Mouse (Mus musculus): Measurements from ENCODE around the gene Map7. TPM values are rescaled to one million over a fixed set of nuclear protein-coding genes. Genes with fewer than 3 reads are reported as not detected.

Gene Map7
- total RNA-seq, 2 experiments from 2014 or later: 102 to 118 TPM

- TF ChIP-seq CTCF (IDR thresholded peaks at IDR 0.05): no peak
- intact Hi-C loops (cut with DNase I): no loop called here
- H3K4me3 ChIP-seq: no peak overlapping the region
- no peak overlapping the region for H3K27ac ChIP-seq
- no peak for DNase-seq (ENCODE audit: extremely low spot score in 1 of 2, low spot score in 2 of 2)
Observed at GRCm38 (mm10) chr10:20273278-20273677, 125.0 kb downstream of the Map7 start.

GRCm38 (mm10) chr10:20274022-20274421 lies 125.8 kb downstream of the Map7 start:
- no peak for DNase-seq (ENCODE audit: extremely low spot score in 1 of 2, low spot score in 2 of 2)
- H3K4me3 ChIP-seq: no peak overlapping the region
- intact Hi-C loops (cut with DNase I): no loop called here
- no peak overlapping the region for H3K27ac ChIP-seq
- TF ChIP-seq CTCF (IDR thresholded peaks at IDR 0.05): no peak

- intact Hi-C loops (cut with DNase I): no loop called here
- DNase-seq (ENCODE audit: extremely low spot score in 1 of 2, low spot score in 2 of 2): no peak
- Histone ChIP-seq H3K4me3 (no peak overlapping the region), H3K27ac (no peak overlapping the region)
- no peak for TF ChIP-seq CTCF (IDR thresholded peaks at IDR 0.05)
Observed at GRCm38 (mm10) chr10:20281456-20281855, 133.2 kb downstream of the Map7 start.

GRCm38 (mm10) chr10:20285289-20285975 lies 137.2 kb downstream of the Map7 start:
- no peak overlapping the region for H3K4me3 ChIP-seq
- peak overlapping the region; percentile 69; the same call in 1 of the 2 replicates for H3K27ac ChIP-seq
- peak; percentile 42 to 51 for DNase-seq (ENCODE audit: extremely low spot score in 1 of 2, low spot score in 2 of 2)
- intact Hi-C loops (cut with DNase I): loop anchor here (5.0 kb wide), 1 partner anchor 667 kb away; the partner anchor contains the start of gene Ahi1
- no peak for TF ChIP-seq CTCF (IDR thresholded peaks at IDR 0.05)

GRCm38 (mm10) chr10:20285994-20286836 lies 137.9 kb downstream of the Map7 start:
- no peak for DNase-seq (ENCODE audit: extremely low spot score in 1 of 2, low spot score in 2 of 2)
- Histone ChIP-seq H3K4me3 (0 out of 2 replicates have a peak overlapping the region, but pooled peaks have one; percentile 11), H3K27ac (peak overlapping the region; percentile 69)
- intact Hi-C loops (cut with DNase I): loop anchor here (5.0 kb wide), 1 partner anchor 666 kb away; the partner anchor contains the start of gene Ahi1
- TF ChIP-seq CTCF (IDR thresholded peaks at IDR 0.05): no peak

- intact Hi-C loops (cut with DNase I): loop anchor here (5.0 kb wide), 1 partner anchor 665 kb away; the partner anchor contains the start of gene Ahi1
- Histone ChIP-seq H3K27ac (peak overlapping the region; percentile 69), H3K4me3 (no peak overlapping the region)
- no peak for TF ChIP-seq CTCF (IDR thresholded peaks at IDR 0.05)
- no peak for DNase-seq (ENCODE audit: extremely low spot score in 1 of 2, low spot score in 2 of 2)
Observed at GRCm38 (mm10) chr10:20287369-20287768, 139.1 kb downstream of the Map7 start.

- TF ChIP-seq CTCF (IDR thresholded peaks at IDR 0.05): peak; percentile 94
- intact Hi-C loops (cut with DNase I): loop anchor here (1.0 kb wide), 1 partner anchor 22 kb away; the partner anchor contains the start of gene Bclaf1
- no peak overlapping the region for H3K27ac ChIP-seq
- DNase-seq (ENCODE audit: extremely low spot score in 1 of 2, low spot score in 2 of 2): peak; percentile 70 to 81
- peak overlapping the region; percentile 21 for H3K4me3 ChIP-seq
Observed at GRCm38 (mm10) chr10:20290467-20290883, 142.2 kb downstream of the Map7 start.

DNA sequence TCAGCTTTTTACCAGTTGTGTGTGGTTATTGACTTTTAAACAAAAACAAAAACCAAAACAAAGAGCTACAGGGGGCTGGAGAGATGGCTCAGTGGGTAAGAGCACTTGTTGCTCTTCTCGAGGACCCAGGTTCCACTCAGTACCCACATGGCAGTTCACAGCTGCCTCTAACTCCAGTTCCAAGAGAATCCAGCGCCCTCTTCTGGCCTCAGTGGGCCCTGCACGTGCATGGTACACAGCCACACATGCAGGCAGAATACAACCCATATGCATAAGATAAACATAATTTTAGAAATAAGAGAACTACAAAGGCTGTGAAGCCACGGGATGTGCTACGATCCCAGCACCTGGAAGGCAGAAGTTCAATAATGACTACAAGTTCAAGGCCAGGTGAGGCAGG lies 147.7 kb downstream of the Map7 start:
- Histone ChIP-seq H3K27ac (no peak overlapping the region), H3K4me3 (no peak overlapping the region)
- no peak for DNase-seq (ENCODE audit: extremely low spot score in 1 of 2, low spot score in 2 of 2)
- intact Hi-C loops (cut with DNase I): no loop called here
- TF ChIP-seq CTCF (IDR thresholded peaks at IDR 0.05): no peak; the same call in 1 of the 2 replicates

GRCm38 (mm10) chr10:20298152-20298920 lies 150.1 kb downstream of the Map7 start:
- Histone ChIP-seq H3K4me3 (no peak overlapping the region), H3K27ac (no peak overlapping the region)
- intact Hi-C loops (cut with DNase I): no loop called here
- no peak for TF ChIP-seq CTCF (IDR thresholded peaks at IDR 0.05)
- DNase-seq (ENCODE audit: extremely low spot score in 1 of 2, low spot score in 2 of 2): no peak

- intact Hi-C loops (cut with DNase I): no loop called here
- no peak for DNase-seq (ENCODE audit: extremely low spot score in 1 of 2, low spot score in 2 of 2)
- H3K4me3 ChIP-seq: no peak overlapping the region
- no peak overlapping the region for H3K27ac ChIP-seq
- no peak for TF ChIP-seq CTCF (IDR thresholded peaks at IDR 0.05)
Observed at GRCm38 (mm10) chr10:20299114-20299513, 150.8 kb downstream of the Map7 start.
